In the genomic region with DNA sequence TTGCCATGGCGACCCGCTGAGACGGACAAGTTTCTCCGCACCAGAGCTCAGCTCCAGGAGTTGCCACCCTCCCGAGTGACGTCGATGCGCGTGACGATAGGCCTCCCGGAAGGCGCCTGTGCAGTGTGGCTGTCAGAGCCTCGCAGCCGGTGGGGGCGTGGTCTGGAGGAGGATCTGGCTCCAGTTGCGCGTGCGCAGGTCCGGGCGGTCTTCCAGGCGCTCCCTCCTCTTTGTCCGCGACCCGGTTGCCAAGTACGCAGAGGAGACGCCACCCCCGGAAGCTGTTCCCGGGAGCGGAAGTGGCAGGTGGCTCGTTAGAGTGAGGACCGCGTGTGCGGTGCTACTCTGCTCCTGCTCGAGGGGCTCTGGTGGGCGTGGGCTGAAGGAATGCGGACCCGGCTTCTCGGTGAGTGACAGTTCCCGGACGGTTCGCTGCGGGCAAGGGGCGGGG, we compare ENCODE assay signal across 7 mouse cellular contexts. TPM values are rescaled to one million over a fixed set of nuclear protein-coding genes. Genes with fewer than 3 reads are reported as not detected.
A peak's percentile ranks its signal among the peaks of the same experiment; 100 is the strongest.
DNase-seq lines count a peak whose midpoint lies in the region; ATAC-seq lines count a peak whose summit lies in the region.

No protein-coding gene starts in this region.

- H3K4me2 ChIP-seq in embryonic facial prominence, embryonic 11.5 days (ENCODE audit: low read depth, low read length), result peak overlapping the region; percentile 49
- peak overlapping the region; percentile 82 for H3K4me2 ChIP-seq in midbrain, embryonic 13.5 days (replicated peaks)

- peak; percentile 100 for DNase-seq in adrenal gland, postnatal 14 days
- DNase-seq in embryonic facial prominence, embryonic 11.5 days (ENCODE audit: low spot score), result peak; percentile 99
- peak; percentile 99 for DNase-seq in kidney, adult 11 months
- DNase-seq in limb, embryonic 10.5 days (ENCODE audit: low spot score), result peak; percentile 100
- peak; percentile 85 for DNase-seq in spleen, adult 12 weeks (ENCODE audit: low spot score)

- peak; percentile 99 for ATAC-seq in embryonic facial prominence, embryonic 11.5 days (replicated peaks; ENCODE audit: insufficient number of reproducible peaks, low FRiP score, low TSS enrichment, low read depth)
- peak; percentile 96 for ATAC-seq in granulocyte monocyte progenitor cell, adult 5-6 weeks (replicated peaks; ENCODE audit: poor library complexity, severe bottlenecking)
- ATAC-seq in midbrain, embryonic 13.5 days, result peak; percentile 100

- no peak overlapping the region; the same call in 1 of the 2 replicates for H3K27ac ChIP-seq in embryonic facial prominence, embryonic 11.5 days (replicated peaks; ENCODE audit: low read depth, low read length)
- H3K27ac ChIP-seq in limb, embryonic 10.5 days, result peak overlapping the region; percentile 78
- peak overlapping the region; percentile 61 for H3K27ac ChIP-seq in midbrain, embryonic 13.5 days

- H3K4me3 ChIP-seq in embryonic facial prominence, embryonic 11.5 days (ENCODE audit: low read depth, low read length), result peak overlapping the region; percentile 51
- peak overlapping the region; percentile 59 for H3K4me3 ChIP-seq in limb, embryonic 10.5 days
- H3K4me3 ChIP-seq in midbrain, embryonic 13.5 days (replicated peaks), result peak overlapping the region; percentile 70

- no peaks in the 10 kb centered on the region for H3K9me3 ChIP-seq in embryonic facial prominence, embryonic 11.5 days (replicated peaks; ENCODE audit: control insufficient read depth, low read length)
- H3K9me3 ChIP-seq in limb, embryonic 10.5 days (replicated peaks), result no peaks in the 10 kb centered on the region
- no peaks in the 10 kb centered on the region for H3K9me3 ChIP-seq in midbrain, embryonic 13.5 days

- H3K4me1 ChIP-seq in embryonic facial prominence, embryonic 11.5 days (ENCODE audit: control insufficient read depth, insufficient read depth, low read length), result no peaks in the 10 kb centered on the region
- peaks cover 22% of the 10 kb centered on the region for H3K4me1 ChIP-seq in limb, embryonic 10.5 days
- peaks cover 22% of the 10 kb centered on the region for H3K4me1 ChIP-seq in midbrain, embryonic 13.5 days (replicated peaks)

- no peaks in the 10 kb centered on the region; the same call in 1 of the 2 replicates for H3K36me3 ChIP-seq in embryonic facial prominence, embryonic 11.5 days (replicated peaks; ENCODE audit: control insufficient read depth, insufficient read depth, low read depth, low read length)
- peaks cover 25% of the 10 kb centered on the region for H3K36me3 ChIP-seq in limb, embryonic 10.5 days
- peaks cover 21% of the 10 kb centered on the region for H3K36me3 ChIP-seq in midbrain, embryonic 13.5 days

- no peaks in the 10 kb centered on the region for H3K27me3 ChIP-seq in embryonic facial prominence, embryonic 11.5 days (ENCODE audit: control insufficient read depth, insufficient read depth, low read length)
- H3K27me3 ChIP-seq in limb, embryonic 10.5 days (ENCODE audit: low read depth, poor library complexity, severe bottlenecking), result no peaks in the 10 kb centered on the region
- no peaks in the 10 kb centered on the region for H3K27me3 ChIP-seq in midbrain, embryonic 13.5 days

- H3K9ac ChIP-seq in embryonic facial prominence, embryonic 11.5 days (replicated peaks; ENCODE audit: low read length), result peak overlapping the region; percentile 47; the same call in 1 of the 2 replicates
- peak overlapping the region; percentile 66 for H3K9ac ChIP-seq in midbrain, embryonic 13.5 days (replicated peaks)

- WGBS in embryonic facial prominence, embryonic 11.5 days, result under 1% methylated on average over 41 of the region's 43 CpGs
- under 1% methylated on average over 43 of the region's 43 CpGs for WGBS in limb, embryonic 10.5 days
- WGBS in midbrain, embryonic 13.5 days, result under 1% methylated on average over 43 of the region's 43 CpGs

RNA-seq across cellular contexts. Expression of gene Cmtr2, which starts 2.2 kb away (rescaled TPM):
- 7.9 and 8.4 TPM in 2 replicates for total RNA-seq in adrenal gland, postnatal 14 days (2021)
- 10.0 and 10.8 TPM in 2 replicates for polyA plus RNA-seq in embryonic facial prominence, embryonic 11.5 days (2014; fragmentation: Nextera tagmentation; extraction: Ambion mirVana)
- 8.5 and 11.0 TPM in 2 replicates for total RNA-seq in granulocyte monocyte progenitor cell, adult 5-6 weeks (2014; fragmentation: Nextera tagmentation)
- 14.2 and 17.2 TPM in 2 replicates for total RNA-seq in granulocyte monocyte progenitor cell, adult 5-6 weeks (2017)
- polyA plus RNA-seq in limb, embryonic 10.5 days (2016; fragmentation: Nextera tagmentation; extraction: Ambion mirVana), result 10.0 and 10.6 TPM in 2 replicates
- polyA plus RNA-seq in midbrain, embryonic 13.5 days (2015; fragmentation: Nextera tagmentation; extraction: Ambion mirVana), result 12.8 and 14.6 TPM in 2 replicates

RNA-seq across cellular contexts. Expression of gene Hydin, which starts 49.1 kb away (rescaled TPM):
- 0.07 and 0.26 TPM in 2 replicates for total RNA-seq in adrenal gland, postnatal 14 days (2021)
- polyA plus RNA-seq in embryonic facial prominence, embryonic 11.5 days (2014; fragmentation: Nextera tagmentation; extraction: Ambion mirVana), result 0.17 TPM in 1 of 2 replicates, not detected in the other
- total RNA-seq in granulocyte monocyte progenitor cell, adult 5-6 weeks (2014; fragmentation: Nextera tagmentation), result not detected in 2 replicates
- not detected in 2 replicates for total RNA-seq in granulocyte monocyte progenitor cell, adult 5-6 weeks (2017)
- 0.01 and 0.09 TPM in 2 replicates for polyA plus RNA-seq in limb, embryonic 10.5 days (2016; fragmentation: Nextera tagmentation; extraction: Ambion mirVana)
- polyA plus RNA-seq in midbrain, embryonic 13.5 days (2015; fragmentation: Nextera tagmentation; extraction: Ambion mirVana), result 0.26 and 0.34 TPM in 2 replicates

RNA-seq across cellular contexts. Expression of gene Calb2, which starts 49.7 kb away (rescaled TPM):
- total RNA-seq in adrenal gland, postnatal 14 days (2021), result 0.34 and 0.56 TPM in 2 replicates
- polyA plus RNA-seq in embryonic facial prominence, embryonic 11.5 days (2014; fragmentation: Nextera tagmentation; extraction: Ambion mirVana), result 5.0 and 6.6 TPM in 2 replicates
- not detected in 2 replicates for total RNA-seq in granulocyte monocyte progenitor cell, adult 5-6 weeks (2014; fragmentation: Nextera tagmentation)
- not detected in 2 replicates for total RNA-seq in granulocyte monocyte progenitor cell, adult 5-6 weeks (2017)
- polyA plus RNA-seq in limb, embryonic 10.5 days (2016; fragmentation: Nextera tagmentation; extraction: Ambion mirVana), result 2.9 and 10.2 TPM in 2 replicates
- 39.6 and 57.6 TPM in 2 replicates for polyA plus RNA-seq in midbrain, embryonic 13.5 days (2015; fragmentation: Nextera tagmentation; extraction: Ambion mirVana)
